Mouse (Mus musculus): Measurements from ENCODE around the gene Slc35f1. TPM values are rescaled to one million over a fixed set of nuclear protein-coding genes. Genes with fewer than 3 reads are reported as not detected.

Slc35f1 gene
- polyA plus RNA-seq, 1 experiment from 2014 or later: 35.6 TPM

GRCm38 (mm10) chr10:53060745-53061144, 370.4 kb downstream of the Slc35f1 start:
- Histone ChIP-seq H3K4me3 (replicated peaks; ENCODE audit: low read depth, low read length) (no peak overlapping the region), H3K27me3 (ENCODE audit: control insufficient read depth, insufficient read depth, low read length) (no peaks in the 10 kb centered on the region), H3K9ac (replicated peaks; ENCODE audit: low read length) (no peak overlapping the region), H3K4me2 (ENCODE audit: low read length) (no peak overlapping the region), H3K4me1 (ENCODE audit: control insufficient read depth, insufficient read depth, low read length) (no peaks in the 10 kb centered on the region), H3K36me3 (ENCODE audit: control insufficient read depth, insufficient read depth, low read length) (no peaks in the 10 kb centered on the region), H3K27ac (replicated peaks; ENCODE audit: low read depth, low read length) (no peak overlapping the region), H3K9me3 (ENCODE audit: control insufficient read depth, low read length) (0 out of 2 replicates have a peak, but pooled peaks cover 2% of the 10 kb centered on the region)
- ATAC-seq (ENCODE audit: low FRiP score, low TSS enrichment) (no peak), DNase-seq (no peak)
- 89% methylated on average over 2 of the region's 2 CpGs for WGBS

GRCm38 (mm10) chr10:53062741-53063140, 372.4 kb downstream of the Slc35f1 start:
- DNase-seq (no peak), ATAC-seq (ENCODE audit: low FRiP score, low TSS enrichment) (no peak)
- no peak overlapping the region for H3K27ac ChIP-seq (replicated peaks; ENCODE audit: low read depth, low read length)
- no peak overlapping the region for H3K9ac ChIP-seq (replicated peaks; ENCODE audit: low read length)
- no peaks in the 10 kb centered on the region for H3K4me1 ChIP-seq (ENCODE audit: control insufficient read depth, insufficient read depth, low read length)
- no peaks in the 10 kb centered on the region for H3K9me3 ChIP-seq (ENCODE audit: control insufficient read depth, low read length)
- no peaks in the 10 kb centered on the region for H3K36me3 ChIP-seq (ENCODE audit: control insufficient read depth, insufficient read depth, low read length)
- no peaks in the 10 kb centered on the region for H3K27me3 ChIP-seq (ENCODE audit: control insufficient read depth, insufficient read depth, low read length)
- H3K4me2 ChIP-seq (ENCODE audit: low read length): no peak overlapping the region
- H3K4me3 ChIP-seq (replicated peaks; ENCODE audit: low read depth, low read length): no peak overlapping the region

GRCm38 (mm10) chr10:53087811-53088210, 397.5 kb downstream of the Slc35f1 start:
- no peaks in the 10 kb centered on the region for H3K36me3 ChIP-seq (ENCODE audit: control insufficient read depth, insufficient read depth, low read length)
- no peaks in the 10 kb centered on the region for H3K27me3 ChIP-seq (ENCODE audit: control insufficient read depth, insufficient read depth, low read length)
- ATAC-seq (ENCODE audit: low FRiP score, low TSS enrichment): no peak
- H3K4me1 ChIP-seq (ENCODE audit: control insufficient read depth, insufficient read depth, low read length): no peaks in the 10 kb centered on the region
- 82% methylated on average over 1 of the region's 1 CpGs for WGBS
- no peak overlapping the region for H3K4me3 ChIP-seq (replicated peaks; ENCODE audit: low read depth, low read length)
- H3K9me3 ChIP-seq (ENCODE audit: control insufficient read depth, low read length): no peaks in the 10 kb centered on the region
- no peak overlapping the region for H3K27ac ChIP-seq (replicated peaks; ENCODE audit: low read depth, low read length)
- no peak overlapping the region for H3K9ac ChIP-seq (replicated peaks; ENCODE audit: low read length)
- H3K4me2 ChIP-seq (ENCODE audit: low read length): no peak overlapping the region
- peak; percentile 35 for DNase-seq

DNA sequence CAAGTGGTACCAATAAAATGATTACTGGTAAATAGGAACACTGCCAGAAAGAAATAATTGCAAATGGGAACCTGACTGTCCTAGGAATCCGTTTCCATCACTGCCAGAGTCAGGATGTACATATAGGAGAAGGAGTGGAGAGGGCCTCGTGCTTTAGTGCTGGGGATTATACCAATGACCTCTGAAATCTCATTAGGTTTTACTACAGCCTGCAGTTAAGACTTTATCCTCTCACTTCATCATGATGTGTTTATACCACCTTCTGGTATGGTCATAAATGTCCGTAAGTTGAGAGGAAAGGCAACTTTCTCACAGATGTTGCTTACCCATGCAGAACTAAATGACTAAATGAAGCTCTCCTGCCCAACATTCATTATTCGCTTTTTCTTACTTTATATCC, 401.2 kb downstream of the Slc35f1 start:
- Histone ChIP-seq H3K4me2 (ENCODE audit: low read length) (no peak overlapping the region), H3K4me3 (replicated peaks; ENCODE audit: low read depth, low read length) (no peak overlapping the region), H3K36me3 (ENCODE audit: control insufficient read depth, insufficient read depth, low read length) (no peaks in the 10 kb centered on the region), H3K4me1 (ENCODE audit: control insufficient read depth, insufficient read depth, low read length) (no peaks in the 10 kb centered on the region), H3K27me3 (ENCODE audit: control insufficient read depth, insufficient read depth, low read length) (no peaks in the 10 kb centered on the region), H3K9me3 (ENCODE audit: control insufficient read depth, low read length) (no peaks in the 10 kb centered on the region), H3K9ac (replicated peaks; ENCODE audit: low read length) (no peak overlapping the region), H3K27ac (replicated peaks; ENCODE audit: low read depth, low read length) (no peak overlapping the region)
- 77% methylated on average over 4 of the region's 4 CpGs for WGBS
- DNase-seq (no peak), ATAC-seq (ENCODE audit: low FRiP score, low TSS enrichment) (no peak)

DNA sequence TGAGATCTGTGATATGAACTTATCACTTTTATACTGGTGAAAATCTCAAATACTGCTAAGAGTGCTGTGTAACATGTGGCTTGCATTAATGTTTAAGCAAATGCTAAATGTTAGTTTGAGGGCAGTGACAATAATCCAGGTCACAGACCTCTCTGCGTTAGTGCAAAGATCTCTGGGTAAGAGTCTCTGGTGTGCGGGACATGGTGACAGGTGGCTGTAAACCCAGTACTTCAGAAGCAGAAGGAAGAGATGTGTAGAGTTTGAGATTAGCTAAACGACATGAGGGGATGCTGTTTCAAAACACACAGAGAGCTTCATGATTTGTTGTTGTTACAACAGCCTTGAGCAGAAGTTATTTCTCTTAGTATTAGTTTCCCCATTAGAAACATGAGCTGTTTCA, 406.1 kb downstream of the Slc35f1 start:
- no peaks in the 10 kb centered on the region for H3K9me3 ChIP-seq (ENCODE audit: control insufficient read depth, low read length)
- ATAC-seq (ENCODE audit: low FRiP score, low TSS enrichment) (no peak), DNase-seq (no peak)
- WGBS: 85% methylated on average over 3 of the region's 3 CpGs
- no peak overlapping the region for H3K9ac ChIP-seq (replicated peaks; ENCODE audit: low read length)
- no peaks in the 10 kb centered on the region for H3K36me3 ChIP-seq (ENCODE audit: control insufficient read depth, insufficient read depth, low read length)
- no peak overlapping the region for H3K4me3 ChIP-seq (replicated peaks; ENCODE audit: low read depth, low read length)
- no peak overlapping the region for H3K4me2 ChIP-seq (ENCODE audit: low read length)
- H3K27me3 ChIP-seq (ENCODE audit: control insufficient read depth, insufficient read depth, low read length): no peaks in the 10 kb centered on the region
- H3K27ac ChIP-seq (replicated peaks; ENCODE audit: low read depth, low read length): no peak overlapping the region
- no peaks in the 10 kb centered on the region for H3K4me1 ChIP-seq (ENCODE audit: control insufficient read depth, insufficient read depth, low read length)

DNA sequence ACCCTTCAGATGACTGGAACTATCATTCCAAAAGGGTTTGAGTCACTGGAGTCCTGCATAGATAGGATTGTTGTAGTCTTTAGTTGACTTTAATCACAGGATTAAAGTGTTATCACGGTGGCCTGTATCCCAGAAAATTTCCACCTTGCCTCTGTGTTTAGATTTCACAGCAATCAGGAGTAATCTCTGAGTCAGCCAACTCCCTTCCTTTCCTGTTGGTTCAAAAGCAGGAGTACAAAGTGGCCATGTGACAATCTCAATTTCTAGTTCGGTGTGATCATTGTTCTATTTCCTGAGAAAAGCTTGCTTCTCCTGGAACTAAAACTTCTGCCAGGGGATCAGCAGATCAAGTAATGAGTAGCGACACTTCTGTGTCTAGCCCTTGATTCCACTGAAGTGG, 410.5 kb downstream of the Slc35f1 start:
- no peaks in the 10 kb centered on the region for H3K9me3 ChIP-seq (ENCODE audit: control insufficient read depth, low read length)
- no peaks in the 10 kb centered on the region for H3K27me3 ChIP-seq (ENCODE audit: control insufficient read depth, insufficient read depth, low read length)
- H3K4me3 ChIP-seq (replicated peaks; ENCODE audit: low read depth, low read length): no peak overlapping the region
- WGBS: 88% methylated on average over 3 of the region's 3 CpGs
- DNase-seq (no peak), ATAC-seq (ENCODE audit: low FRiP score, low TSS enrichment) (no peak)
- H3K27ac ChIP-seq (replicated peaks; ENCODE audit: low read depth, low read length): no peak overlapping the region
- H3K36me3 ChIP-seq (ENCODE audit: control insufficient read depth, insufficient read depth, low read length): no peaks in the 10 kb centered on the region
- H3K4me1 ChIP-seq (ENCODE audit: control insufficient read depth, insufficient read depth, low read length): no peaks in the 10 kb centered on the region
- no peak overlapping the region for H3K4me2 ChIP-seq (ENCODE audit: low read length)
- no peak overlapping the region for H3K9ac ChIP-seq (replicated peaks; ENCODE audit: low read length)

DNA sequence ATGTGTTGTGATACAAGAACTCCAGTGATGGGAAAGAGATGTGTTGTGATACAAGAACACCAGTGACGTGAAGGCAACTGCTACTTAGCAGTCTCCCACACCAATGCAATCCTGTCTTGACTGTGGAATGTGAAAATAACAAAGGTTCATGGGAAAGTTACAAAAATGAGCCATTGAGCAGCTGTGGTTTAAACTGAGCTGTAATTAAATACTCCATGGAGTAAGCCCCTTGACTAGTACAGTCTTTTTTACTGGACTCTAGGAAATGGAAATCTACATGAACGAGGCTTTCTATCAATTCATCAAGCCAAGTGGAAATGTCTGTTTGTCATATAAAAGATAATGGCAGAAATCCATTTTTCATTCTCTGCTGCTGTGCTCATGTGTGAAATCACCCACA, 411.1 kb downstream of the Slc35f1 start:
- Histone ChIP-seq H3K27me3 (ENCODE audit: control insufficient read depth, insufficient read depth, low read length) (no peaks in the 10 kb centered on the region), H3K27ac (replicated peaks; ENCODE audit: low read depth, low read length) (no peak overlapping the region), H3K9ac (replicated peaks; ENCODE audit: low read length) (no peak overlapping the region), H3K9me3 (ENCODE audit: control insufficient read depth, low read length) (no peaks in the 10 kb centered on the region), H3K36me3 (ENCODE audit: control insufficient read depth, insufficient read depth, low read length) (no peaks in the 10 kb centered on the region), H3K4me1 (ENCODE audit: control insufficient read depth, insufficient read depth, low read length) (no peaks in the 10 kb centered on the region), H3K4me3 (replicated peaks; ENCODE audit: low read depth, low read length) (no peak overlapping the region), H3K4me2 (ENCODE audit: low read length) (no peak overlapping the region)
- 85% methylated on average over 2 of the region's 2 CpGs for WGBS
- DNase-seq: no peak
- ATAC-seq (ENCODE audit: low FRiP score, low TSS enrichment): no peak

DNA sequence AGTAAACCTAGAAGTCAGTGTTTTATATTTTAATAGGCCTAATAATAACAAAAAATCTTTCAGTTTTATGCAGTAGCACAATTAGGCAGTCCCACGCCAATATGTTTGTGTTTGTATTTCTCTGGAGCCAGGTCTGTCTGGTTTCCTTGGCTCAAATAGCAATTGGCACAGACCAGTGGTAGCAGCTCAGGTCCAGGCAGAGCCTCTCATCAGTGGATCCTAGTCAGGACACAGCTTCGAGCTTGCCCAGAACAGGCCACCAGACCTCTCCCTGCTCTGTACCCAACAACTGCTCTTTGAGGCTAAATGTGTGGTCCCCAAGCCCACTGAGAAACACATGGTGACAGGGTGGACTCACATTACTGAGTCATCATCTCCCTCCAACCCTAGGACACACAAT, 412.1 kb downstream of the Slc35f1 start:
- Histone ChIP-seq H3K4me2 (ENCODE audit: low read length) (no peak overlapping the region), H3K36me3 (ENCODE audit: control insufficient read depth, insufficient read depth, low read length) (no peaks in the 10 kb centered on the region), H3K27me3 (ENCODE audit: control insufficient read depth, insufficient read depth, low read length) (no peaks in the 10 kb centered on the region), H3K4me3 (replicated peaks; ENCODE audit: low read depth, low read length) (no peak overlapping the region), H3K9me3 (ENCODE audit: control insufficient read depth, low read length) (no peaks in the 10 kb centered on the region), H3K9ac (replicated peaks; ENCODE audit: low read length) (no peak overlapping the region), H3K4me1 (ENCODE audit: control insufficient read depth, insufficient read depth, low read length) (no peaks in the 10 kb centered on the region), H3K27ac (replicated peaks; ENCODE audit: low read depth, low read length) (no peak overlapping the region)
- WGBS: 92% methylated on average over 2 of the region's 2 CpGs
- ATAC-seq (ENCODE audit: low FRiP score, low TSS enrichment) (no peak), DNase-seq (no peak)

DNA sequence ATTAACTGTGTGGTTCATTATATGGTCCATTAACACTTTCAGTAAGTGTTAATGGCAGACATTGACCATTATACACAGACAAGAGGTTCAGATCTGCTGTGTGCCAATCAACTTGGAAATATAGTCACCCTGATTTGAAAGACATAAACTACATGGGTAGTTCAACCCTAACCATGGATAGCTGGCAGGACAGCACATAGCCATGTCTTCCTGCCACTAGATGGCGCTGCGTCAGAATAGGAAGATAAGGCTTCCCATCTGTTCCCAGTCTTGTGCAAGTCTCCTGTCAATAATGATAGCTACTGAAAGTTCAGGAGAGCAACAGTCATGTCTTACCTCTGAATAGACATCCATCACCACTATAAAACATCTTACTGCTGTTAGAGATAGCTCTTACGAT, 424.7 kb downstream of the Slc35f1 start:
- H3K9me3 ChIP-seq (ENCODE audit: control insufficient read depth, low read length): no peaks in the 10 kb centered on the region
- H3K4me1 ChIP-seq (ENCODE audit: control insufficient read depth, insufficient read depth, low read length): no peaks in the 10 kb centered on the region
- DNase-seq: peak; percentile 67
- ATAC-seq (ENCODE audit: low FRiP score, low TSS enrichment): no peak
- no peak overlapping the region for H3K4me3 ChIP-seq (replicated peaks; ENCODE audit: low read depth, low read length)
- H3K9ac ChIP-seq (replicated peaks; ENCODE audit: low read length): no peak overlapping the region
- H3K36me3 ChIP-seq (ENCODE audit: control insufficient read depth, insufficient read depth, low read length): no peaks in the 10 kb centered on the region
- no peaks in the 10 kb centered on the region for H3K27me3 ChIP-seq (ENCODE audit: control insufficient read depth, insufficient read depth, low read length)
- no peak overlapping the region for H3K4me2 ChIP-seq (ENCODE audit: low read length)
- 20% methylated on average over 3 of the region's 3 CpGs for WGBS
- H3K27ac ChIP-seq (replicated peaks; ENCODE audit: low read depth, low read length): no peak overlapping the region

Data from midbrain, embryonic 14.5 days (tissue).